Mouse (Mus musculus) layer of hippocampus, postnatal 14 days (tissue): ENCODE data around the gene Cox4i1. TPM values are rescaled to one million over a fixed set of nuclear protein-coding genes. Genes with fewer than 3 reads are reported as not detected.
A peak's percentile ranks its signal among the peaks of the same experiment; 100 is the strongest.

ENCODE experiments used
- DNase-seq, 2 experiments: peaks; one replicate each; pipeline ENCODE4 v3.0.0; 2021 to 2022; ENCODE audit warnings: low spot score in 2 of 2, mixed read lengths in 1 of 2
- total RNA-seq, 2 experiments: library from RNA; stranded (reverse); gene quantifications; 2 replicates each; pipeline ENCODE4 v1.2.3; 2021

The Cox4i1 gene
- total RNA-seq, 2 experiments from 2014 or later: 1,108 to 1,116 TPM

GRCm38 (mm10) chr8:120688511-120688910 lies 20.5 kb downstream of the Cox4i1 start:
- no peak for DNase-seq

GRCm38 (mm10) chr8:120692934-120693333 lies 24.9 kb downstream of the Cox4i1 start:
- no peak for DNase-seq

- DNase-seq: no peak
Observed at GRCm38 (mm10) chr8:120693861-120694493, 26.0 kb downstream of the Cox4i1 start.

- no peak for DNase-seq
Observed at GRCm38 (mm10) chr8:120696401-120697153, 28.6 kb downstream of the Cox4i1 start.

- peak; percentile 40 to 62 for DNase-seq
Observed at GRCm38 (mm10) chr8:120697154-120697978, 29.3 kb downstream of the Cox4i1 start.

GRCm38 (mm10) chr8:120697979-120698272 lies 29.9 kb downstream of the Cox4i1 start:
- no peak for DNase-seq

GRCm38 (mm10) chr8:120698426-120698825 lies 30.4 kb downstream of the Cox4i1 start:
- no peak for DNase-seq

- no peak for DNase-seq
Observed at GRCm38 (mm10) chr8:120699079-120699478, 31.1 kb downstream of the Cox4i1 start.

GRCm38 (mm10) chr8:120699565-120699964 lies 31.5 kb downstream of the Cox4i1 start:
- DNase-seq: no peak

GRCm38 (mm10) chr8:120700053-120700452 lies 32.0 kb downstream of the Cox4i1 start:
- no peak for DNase-seq

GRCm38 (mm10) chr8:120701758-120702465 lies 33.9 kb downstream of the Cox4i1 start:
- no peak for DNase-seq

GRCm38 (mm10) chr8:120704203-120704602 lies 36.2 kb downstream of the Cox4i1 start:
- no peak for DNase-seq

GRCm38 (mm10) chr8:120705163-120705562 lies 37.1 kb downstream of the Cox4i1 start:
- no peak for DNase-seq

GRCm38 (mm10) chr8:120706193-120706592 lies 38.2 kb downstream of the Cox4i1 start:
- DNase-seq: no peak

GRCm38 (mm10) chr8:120709176-120709575 lies 41.2 kb downstream of the Cox4i1 start:
- no peak for DNase-seq

- DNase-seq: no peak
Observed at GRCm38 (mm10) chr8:120715200-120715599, 47.2 kb downstream of the Cox4i1 start.

GRCm38 (mm10) chr8:120715996-120716680 lies 48.1 kb downstream of the Cox4i1 start:
- DNase-seq: no peak

GRCm38 (mm10) chr8:120719586-120720236 lies 51.7 kb downstream of the Cox4i1 start:
- no peak for DNase-seq

- no peak for DNase-seq
Observed at GRCm38 (mm10) chr8:120723025-120723424, 55.0 kb downstream of the Cox4i1 start.
